Mouse (Mus musculus) limb, embryonic 11.5 days (tissue): ENCODE results near the gene Fam69a. TPM values are rescaled to one million over a fixed set of nuclear protein-coding genes. Genes with fewer than 3 reads are reported as not detected.

Experiments used
- polyA plus RNA-seq: library from polyadenylated mRNA; unstranded; fragments of >200 nt; fragmentation: Nextera tagmentation; extraction: Ambion mirVana; gene quantifications from 2 replicates; pipeline ENCODE4 v1.2.1, GENCODE M21; 2014

Fam69a gene
- polyA plus RNA-seq, 1 experiment from 2014 or later = 18.8 TPM

Other genes starting within 250 kb of the Fam69a start
- gene Ube2d2b, start 157.0 kb downstream of the Fam69a start, polyA plus RNA-seq = 0.14 and 0.23 TPM in 2 replicates
- gene Evi5, start 112.0 kb downstream of the Fam69a start, polyA plus RNA-seq = 65.6 and 66.9 TPM in 2 replicates
- 91.0 and 95.9 TPM in 2 replicates for gene Rpl5, start 86.6 kb downstream of the Fam69a start, polyA plus RNA-seq
- 170 and 172 TPM in 2 replicates for gene Mtf2, start 78.6 kb upstream of the Fam69a start, polyA plus RNA-seq
- 26.1 and 28.1 TPM in 2 replicates for gene Tmed5, start 145.5 kb upstream of the Fam69a start, polyA plus RNA-seq
- 12.6 and 15.3 TPM in 2 replicates for gene Ccdc18, start 145.8 kb upstream of the Fam69a start, polyA plus RNA-seq